Mouse (Mus musculus) olfactory bulb, adult 2 months (tissue): ENCODE data around the gene Cdkl5.

Experiments used
- CTCF ChIP-seq: fragments of 200-500 bp; IDR thresholded peaks from 2 replicates; pipeline ENCODE4 v1.5.1; 2012; ENCODE audit warnings: low read depth, mild to moderate bottlenecking, low read length, moderate library complexity; ENCODE audit not compliant: insufficient read depth
- POLR2A ChIP-seq: fragments of 200-500 bp; IDR thresholded peaks from 2 replicates; pipeline ENCODE4 v1.6.1; 2012; ENCODE audit warnings: mild to moderate bottlenecking, low read depth, low read length, moderate library complexity; ENCODE audit not compliant: insufficient read depth

- no peak for TF ChIP-seq CTCF
- no peak for TF ChIP-seq POLR2A
Measured at GRCm38 (mm10) chrX:160892077-160892476, 102.4 kb downstream of the Cdkl5 start.
